Mouse (Mus musculus): ENCODE measurements around the gene C2cd6. TPM values are rescaled to one million over a fixed set of nuclear protein-coding genes. Genes with fewer than 3 reads are reported as not detected.

Gene C2cd6
- not detected in 2 replicates for polyA plus RNA-seq (2021; fragmentation: Nextera tagmentation)
- long read RNA-seq, experiment 1: 0 reads
- long read RNA-seq, experiment 2: 0 reads

GRCm38 (mm10) chr1:59094705-59095104, at the start of gene C2cd6:
TSS of gene C2cd6 (minus strand) at chr1:59094900.

GRCm38 (mm10) chr1:59119720-59120457, 25.2 kb upstream of the C2cd6 start, which contains the start of gene Tmem237:
TSS of gene Tmem237 (minus strand) at chr1:59120408.

Other genes with a start within 250 kb of the C2cd6 start
- gene Trak2, start 121.5 kb downstream of the C2cd6 start, polyA plus RNA-seq (2021; fragmentation: Nextera tagmentation): 36.5 and 39.3 TPM in 2 replicates
- gene Stradb, start 121.4 kb downstream of the C2cd6 start, polyA plus RNA-seq (2021; fragmentation: Nextera tagmentation): 37.8 and 37.9 TPM in 2 replicates
- 39.6 and 47.8 TPM in 2 replicates for gene Tmem237, start 25.5 kb upstream of the C2cd6 start, polyA plus RNA-seq (2021; fragmentation: Nextera tagmentation)
- gene Mpp4, start 68.5 kb upstream of the C2cd6 start, polyA plus RNA-seq (2021; fragmentation: Nextera tagmentation): 1.8 and 2.3 TPM in 2 replicates
- 4.2 and 4.8 TPM in 2 replicates for gene Als2, start 142.3 kb upstream of the C2cd6 start, polyA plus RNA-seq (2021; fragmentation: Nextera tagmentation)
- 0.25 and 0.38 TPM in 2 replicates for gene Cdk15, start 162.0 kb upstream of the C2cd6 start, polyA plus RNA-seq (2021; fragmentation: Nextera tagmentation)